Mouse (Mus musculus) CH12.LX (cell line): Measurements from ENCODE around the gene Tmem164. TPM values are rescaled to one million over a fixed set of nuclear protein-coding genes. Genes with fewer than 3 reads are reported as not detected.

Source experiments
- DNase-seq: peaks from one replicate; pipeline ENCODE4 v3.0.0-alpha.2; 2013; ENCODE audit errors: extremely low read depth
- H3K27ac ChIP-seq: 2 replicates; pipeline ENCODE4 v1.5.1; 2012; ENCODE audit warnings: low read depth, mild to moderate bottlenecking, control low read depth, moderate library complexity; ENCODE audit not compliant: insufficient read depth
- H3K27me3 ChIP-seq: replicated peaks from 2 replicates; pipeline ENCODE3; 2012; ENCODE audit warnings: inconsistent platforms
- H3K36me3 ChIP-seq, 2 experiments: replicated peaks in 1 of 2; 2 replicates each; pipeline versions ENCODE3 to v1.6.1; 2012; ENCODE audit warnings: inconsistent platforms in 1 of 2, low read length in 1 of 2, mild to moderate bottlenecking in 1 of 2, mixed read lengths in 1 of 2, moderate library complexity in 1 of 2; ENCODE audit not compliant: control insufficient read depth in 1 of 2, insufficient read depth in 1 of 2
- H3K4me1 ChIP-seq, 2 experiments: 2 replicates each; pipeline ENCODE4 v1.6.1; 2012; ENCODE audit warnings: inconsistent platforms in 1 of 2, moderate library complexity in 1 of 2; ENCODE audit not compliant: insufficient read depth in 2 of 2, control insufficient read depth in 1 of 2
- H3K4me2 ChIP-seq: 2 replicates; pipeline ENCODE4 v1.6.1; 2012; ENCODE audit warnings: low read depth, mild to moderate bottlenecking, control low read depth; ENCODE audit not compliant: poor library complexity, insufficient read depth, severe bottlenecking
- H3K4me3 ChIP-seq, 3 experiments: fragments of 150-350 bp in 1 of 3; sonication (generic) in 1 of 3; replicated peaks in 1 of 3; 2 replicates each; pipeline versions ENCODE3 to v1.5.1; 2011 to 2012; ENCODE audit warnings: low read depth in 2 of 3, low read length in 2 of 3, mild to moderate bottlenecking in 2 of 3, moderate library complexity in 2 of 3, control low read depth in 1 of 3, improper control_type of control experiment in 1 of 3, inconsistent platforms in 1 of 3, mixed read lengths in 1 of 3; ENCODE audit not compliant: poor library complexity in 1 of 3
- H3K79me2 ChIP-seq: replicated peaks from 2 replicates; pipeline ENCODE4 v1.6.1; 2012; ENCODE audit warnings: mild to moderate bottlenecking, moderate library complexity; ENCODE audit not compliant: control insufficient read depth, poor library complexity, insufficient read depth, severe bottlenecking; ENCODE audit errors: extremely low read depth
- H3K9ac ChIP-seq: 2 replicates; pipeline ENCODE4 v1.6.1; 2012; ENCODE audit warnings: low read depth, mild to moderate bottlenecking, control low read depth, moderate library complexity; ENCODE audit not compliant: insufficient read depth
- H3K9me3 ChIP-seq: replicated peaks from 2 replicates; pipeline ENCODE3; 2012; ENCODE audit warnings: low read length, inconsistent platforms, mixed read lengths
- CHD2 ChIP-seq: IDR thresholded peaks from 2 replicates; pipeline ENCODE4 v1.6.1; 2011; ENCODE audit warnings: low read length, improper control_type of control experiment
- E2F4 ChIP-seq: IDR thresholded peaks from 2 replicates; pipeline ENCODE4 v1.6.1; 2011; ENCODE audit warnings: low read depth, low read length, improper control_type of control experiment; ENCODE audit not compliant: insufficient replicate concordance
- JUN ChIP-seq: IDR thresholded peaks from 2 replicates; pipeline ENCODE4 v1.6.1; 2011; ENCODE audit warnings: low read depth, mild to moderate bottlenecking, low read length, improper control_type of control experiment, moderate library complexity; ENCODE audit not compliant: insufficient read depth
- JUND ChIP-seq: conservative IDR thresholded peaks from 2 replicates; pipeline ENCODE4 v1.6.1; 2011; ENCODE audit warnings: low read depth, low read length, improper control_type of control experiment
- KAT2A ChIP-seq: IDR thresholded peaks from 2 replicates; pipeline ENCODE4 v1.6.1; 2012; ENCODE audit warnings: low read length, improper control_type of control experiment, inconsistent platforms; ENCODE audit not compliant: insufficient replicate concordance
- MAFK ChIP-seq: IDR thresholded peaks from 2 replicates; pipeline ENCODE4 v1.6.1; 2011; ENCODE audit warnings: low read length, improper control_type of control experiment; ENCODE audit not compliant: insufficient replicate concordance
- MAZ ChIP-seq: IDR thresholded peaks from 2 replicates; pipeline ENCODE4 v1.6.1; 2012; ENCODE audit warnings: low read depth, mild to moderate bottlenecking, inconsistent platforms, low read length, improper control_type of control experiment, moderate library complexity
- MEF2A ChIP-seq: IDR thresholded peaks from 2 replicates; pipeline ENCODE4 v1.6.1; 2014; ENCODE audit warnings: low read depth, mild to moderate bottlenecking, inconsistent platforms, low read length, improper control_type of control experiment, borderline replicate concordance
- MXI1 ChIP-seq: IDR thresholded peaks from 2 replicates; pipeline ENCODE4 v1.6.1; 2011; ENCODE audit warnings: mild to moderate bottlenecking, low read depth, low read length, improper control_type of control experiment
- NELFE ChIP-seq: IDR thresholded peaks from 2 replicates; pipeline ENCODE4 v1.6.1; 2011; ENCODE audit warnings: low read depth, low read length, improper control_type of control experiment
- POLR2A ChIP-seq: IDR thresholded peaks from 2 replicates; pipeline ENCODE4 v1.6.1; 2011; ENCODE audit warnings: low read depth, mild to moderate bottlenecking, improper control_type of control experiment, low read length
- RAD21 ChIP-seq: IDR thresholded peaks from 2 replicates; pipeline ENCODE4 v1.6.1; 2011; ENCODE audit warnings: low read depth, mild to moderate bottlenecking, low read length, improper control_type of control experiment, moderate library complexity
- RCOR1 ChIP-seq: conservative IDR thresholded peaks from 2 replicates; pipeline ENCODE4 v1.6.1; 2012; ENCODE audit warnings: low read depth, mild to moderate bottlenecking, inconsistent platforms, low read length, improper control_type of control experiment
- SIN3A ChIP-seq: IDR thresholded peaks from 2 replicates; pipeline ENCODE4 v1.6.1; 2012; ENCODE audit warnings: low read length, improper control_type of control experiment, inconsistent platforms
- SMC3 ChIP-seq: IDR thresholded peaks from 2 replicates; pipeline ENCODE4 v1.6.1; 2011; ENCODE audit warnings: low read depth, low read length, improper control_type of control experiment
- TBP ChIP-seq: conservative IDR thresholded peaks from 2 replicates; pipeline ENCODE4 v1.6.1; 2011; ENCODE audit warnings: low read depth, low read length, improper control_type of control experiment
- UBTF ChIP-seq: IDR thresholded peaks from 2 replicates; pipeline ENCODE4 v1.6.1; 2012; ENCODE audit warnings: low read depth, mild to moderate bottlenecking, inconsistent platforms, low read length, improper control_type of control experiment, moderate library complexity
- ZKSCAN1 ChIP-seq: IDR thresholded peaks from 2 replicates; pipeline ENCODE4 v1.6.1; 2012; ENCODE audit warnings: low read depth, inconsistent platforms, low read length, improper control_type of control experiment, borderline replicate concordance
- ZMIZ1 ChIP-seq: IDR thresholded peaks from 2 replicates; pipeline ENCODE4 v1.6.1; 2012; ENCODE audit warnings: low read depth, mild to moderate bottlenecking, inconsistent platforms, low read length, improper control_type of control experiment
- ZNF384 ChIP-seq: IDR thresholded peaks from 2 replicates; pipeline ENCODE4 v1.6.1; 2012; ENCODE audit warnings: low read depth, low read length, improper control_type of control experiment, inconsistent platforms
- dilution Hi-C: fragments of 300-500 bp; cut with MboI; formaldehyde crosslinking; loops from 2 replicates; pipeline ENCODE4 v1.14.3; 2020; ENCODE audit warnings: low sequenced_read_pairs; ENCODE audit not compliant: extremely low pct_unique_long_range_greater_than_20kb, extremely low pct_ligation_motif_present
- in situ Hi-C: fragments of 300-500 bp; cut with MboI; formaldehyde crosslinking; loops from 3 replicates; pipeline ENCODE4 v1.14.3; 2019; ENCODE audit warnings: low sequenced_read_pairs, low pct_ligation_motif_present, low pct_unique_long_range_greater_than_20kb, mixed read lengths
- polyA plus RNA-seq: library from polyadenylated mRNA; unstranded; fragments of >175 nt; gene quantifications from 2 replicates; pipeline ENCODE4 v1.2.1, GENCODE M21; 2012; ENCODE audit warnings: low read depth; ENCODE audit not compliant: insufficient read length
- total RNA-seq, 2 experiments: library from RNA; depleted of rRNA; stranded (reverse); fragments of 300-350 nt in 1 of 2; fragments of >200 nt in 1 of 2; gene quantifications; 2 replicates each; pipeline ENCODE4 v1.2.3; 2012 to 2014

The Tmem164 gene
- total and polyA plus RNA-seq, 3 experiments, result 19.2 to 22.7 (median 21.5) TPM

- dilution Hi-C loops, result no loop called here
- no peak overlapping the region for H3K27ac ChIP-seq
These were observed 36.8 kb downstream of the Tmem164 start for GRCm38 (mm10) chrX:142717958-142718478.

GRCm38 (mm10) chrX:142718759-142719158, 37.6 kb downstream of the Tmem164 start:
- H3K27me3 ChIP-seq, result no peaks in the 10 kb centered on the region
- no peak overlapping the region for H3K27ac ChIP-seq
- H3K9me3 ChIP-seq, result no peaks in the 10 kb centered on the region
- H3K4me2 ChIP-seq, result no peak overlapping the region
- peaks cover 0 to 2% of the 10 kb centered on the region in 2 experiments; a peak in 1 of 4 replicates for H3K4me1 ChIP-seq
- peaks cover 2 to 25% of the 10 kb centered on the region in 2 experiments for H3K36me3 ChIP-seq
- no peak overlapping the region for H3K4me3 ChIP-seq
- dilution Hi-C loops (no loop called here), in situ Hi-C loops (no loop called here)
- no peak for DNase-seq
- H3K9ac ChIP-seq, result no peak overlapping the region
- 0 out of 2 replicates have a peak, but pooled peaks cover 2% of the 10 kb centered on the region for H3K79me2 ChIP-seq
- no peak for TF ChIP-seq E2F4

More at GRCm38 (mm10) chrX:142717958-142718478, 36.8 kb downstream of the Tmem164 start:
- Histone ChIP-seq H3K9me3 (no peaks in the 10 kb centered on the region), H3K4me2 (no peak overlapping the region), H3K27me3 (no peaks in the 10 kb centered on the region), H3K9ac (no peak overlapping the region), H3K79me2 (no peaks in the 10 kb centered on the region), H3K36me3 (peaks cover 2 to 25% of the 10 kb centered on the region in 2 experiments), H3K4me3 (no peak overlapping the region), H3K4me1 (peaks cover 0 to 2% of the 10 kb centered on the region in 2 experiments; a peak in 1 of 4 replicates)
- in situ Hi-C loops, result no loop called here
- TF ChIP-seq MAFK, result no peak
- TF ChIP-seq SIN3A, result no peak
- TF ChIP-seq SMC3, result no peak
- no peak for TF ChIP-seq E2F4
- TF ChIP-seq ZNF384, result no peak
- no peak for TF ChIP-seq ZMIZ1
- no peak for TF ChIP-seq MEF2A
- no peak for TF ChIP-seq KAT2A
- TF ChIP-seq RCOR1, result no peak
- no peak for TF ChIP-seq ZKSCAN1
- TF ChIP-seq POLR2A, result no peak
- TF ChIP-seq MAZ, result no peak
- TF ChIP-seq JUND, result no peak
- no peak for TF ChIP-seq CHD2
- TF ChIP-seq MXI1, result no peak
- TF ChIP-seq RAD21, result no peak
- TF ChIP-seq UBTF, result no peak
- TF ChIP-seq NELFE, result no peak
- no peak for TF ChIP-seq JUN
- TF ChIP-seq TBP, result no peak
- no peak for DNase-seq
